Mouse (Mus musculus) midbrain, embryonic 13.5 days (tissue): ENCODE results near the gene Pgd. TPM values are rescaled to one million over a fixed set of nuclear protein-coding genes. Genes with fewer than 3 reads are reported as not detected.
"Not testable (repeated sequence)": the region's sequence is repeated elsewhere in the genome, so short reads cannot be mapped to it uniquely, and the experiment has no call there.

Experiments
- ATAC-seq: fragments of 200-750 bp; cut with Nextera tagmentation; 2 replicates; pipeline ENCODE4 v1.8.0; 2017; ENCODE audit warnings: mild to moderate bottlenecking, moderate TSS enrichment, moderate library complexity
- H3K27ac ChIP-seq: fragments of 300-500 bp; sonication (generic); 2 replicates; pipeline ENCODE4 v1.5.1; 2015; ENCODE audit warnings: inconsistent platforms, mild to moderate bottlenecking, moderate library complexity
- H3K27me3 ChIP-seq: fragments of 300-500 bp; sonication (generic); 2 replicates; pipeline ENCODE4 v1.6.1; 2015; ENCODE audit warnings: mild to moderate bottlenecking, inconsistent platforms
- H3K36me3 ChIP-seq: fragments of 300-500 bp; sonication (generic); 2 replicates; pipeline ENCODE4 v1.6.1; 2015; ENCODE audit warnings: mild to moderate bottlenecking, inconsistent platforms
- H3K4me1 ChIP-seq: fragments of 300-500 bp; sonication (generic); replicated peaks from 2 replicates; pipeline ENCODE4 v1.6.1; 2015; ENCODE audit warnings: inconsistent platforms
- H3K4me2 ChIP-seq: fragments of 300-500 bp; sonication (generic); replicated peaks from 2 replicates; pipeline ENCODE4 v1.6.1; 2015; ENCODE audit warnings: moderate library complexity, mild to moderate bottlenecking, inconsistent platforms
- H3K4me3 ChIP-seq: fragments of 300-500 bp; sonication (generic); replicated peaks from 2 replicates; pipeline ENCODE4 v1.5.1; 2015; ENCODE audit warnings: mild to moderate bottlenecking, inconsistent platforms
- H3K9ac ChIP-seq: fragments of 300-500 bp; sonication (generic); replicated peaks from 2 replicates; pipeline ENCODE4 v1.6.1; 2015; ENCODE audit warnings: mild to moderate bottlenecking, inconsistent platforms
- H3K9me3 ChIP-seq: fragments of 300-500 bp; sonication (generic); 2 replicates; pipeline ENCODE4 v1.6.1; 2016; ENCODE audit warnings: mild to moderate bottlenecking, inconsistent platforms
- WGBS: fragments of 180-500 bp; shearing (Covaris S2); methylation state at CpG from one replicate; pipeline ENCODE4 v1.1.7; 2015; 5-methylcytosine and 5-hydroxymethylcytosine counted together
- polyA plus RNA-seq: library from polyadenylated mRNA; unstranded; fragments of >200 nt; fragmentation: Nextera tagmentation; extraction: Ambion mirVana; gene quantifications from 2 replicates; pipeline ENCODE4 v1.2.1, GENCODE M21; 2015

Gene Pgd
- 116 and 118 TPM in 2 replicates for polyA plus RNA-seq

DNA sequence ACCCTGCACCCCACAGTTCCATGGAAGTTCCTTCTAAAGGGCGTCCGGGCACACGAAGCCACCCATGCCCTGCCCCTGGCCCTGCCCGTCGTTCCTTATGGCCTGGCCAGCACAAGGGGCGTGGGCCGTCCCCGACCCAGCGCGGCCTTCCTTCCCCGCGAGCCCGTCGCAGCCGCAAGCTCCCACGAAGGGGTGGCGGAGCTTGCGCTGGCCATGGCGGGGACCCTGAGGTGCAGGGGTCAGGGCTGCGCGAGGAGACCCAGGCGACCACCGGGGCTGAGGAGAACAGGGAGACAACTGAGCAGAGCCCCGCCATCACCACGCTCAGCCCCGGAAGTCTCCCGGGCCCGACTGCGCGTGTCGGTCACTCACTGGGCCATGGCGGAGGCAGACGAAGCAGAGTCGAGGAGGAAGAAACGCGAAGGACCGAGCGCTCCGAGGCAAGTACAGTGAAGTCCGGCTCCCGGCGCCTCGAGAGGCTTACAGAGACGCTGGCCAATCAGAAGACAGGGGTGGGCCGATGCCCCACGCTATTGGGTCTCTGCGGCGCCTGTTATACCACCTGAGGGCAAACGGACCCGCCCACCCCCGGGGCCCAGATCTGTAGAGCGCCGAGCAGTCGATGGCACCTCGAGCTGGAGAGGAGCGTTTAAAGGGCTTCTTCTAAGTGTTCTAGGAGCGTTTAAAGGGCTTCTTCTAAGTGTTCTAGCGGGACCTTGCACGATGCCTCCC, at the start of gene Pgd:
TSS of gene Pgd (minus strand) at position 557 of the 732 bp plus-strand sequence.
- H3K9ac ChIP-seq = peak within 1 kb of the TSS; percentile 94
- ATAC-seq = peak; percentile 100
- H3K27ac ChIP-seq = peak within 1 kb of the TSS; percentile 82
- WGBS = under 1% methylated on average over 59 of the region's 59 CpGs
- peak within 1 kb of the TSS; percentile 94 for H3K4me2 ChIP-seq
- peaks cover 21% of the 10 kb centered on the region for H3K4me1 ChIP-seq
- no peaks in the 10 kb centered on the region for H3K27me3 ChIP-seq
- no peaks in the 10 kb centered on the region for H3K9me3 ChIP-seq
- H3K4me3 ChIP-seq = peak within 1 kb of the TSS; percentile 97
- H3K36me3 ChIP-seq = peaks cover 21% of the 10 kb centered on the region

DNA sequence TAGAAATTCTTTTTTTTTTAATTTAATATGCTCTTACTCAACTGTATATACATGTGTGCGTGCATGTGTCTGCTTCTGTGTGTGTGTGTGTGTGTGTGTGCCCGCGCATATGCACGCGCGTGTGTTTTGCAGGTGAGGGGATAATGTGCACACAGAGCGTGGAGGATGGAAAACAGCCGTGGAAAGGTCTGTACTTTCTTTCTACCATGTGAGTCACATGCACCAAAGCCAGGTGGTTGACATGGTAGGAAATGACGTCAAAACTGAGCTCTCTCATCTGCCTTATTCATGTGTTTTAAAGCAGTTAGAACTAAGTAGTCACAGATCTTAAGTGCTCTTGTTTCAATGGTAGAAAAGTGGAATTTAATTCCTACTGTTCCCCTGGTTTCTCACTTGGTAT, 49.4 kb upstream of the Pgd start:
- H3K4me3 ChIP-seq = no peak overlapping the region
- no peak overlapping the region for H3K9ac ChIP-seq
- peaks cover 17% of the 10 kb centered on the region for H3K4me1 ChIP-seq
- no peaks in the 10 kb centered on the region for H3K27me3 ChIP-seq
- no peaks in the 10 kb centered on the region for H3K9me3 ChIP-seq
- peaks cover 96% of the 10 kb centered on the region for H3K36me3 ChIP-seq
- WGBS = 93% methylated on average over 9 of the region's 9 CpGs
- no peak overlapping the region for H3K4me2 ChIP-seq
- ATAC-seq = no peak
- no peak overlapping the region for H3K27ac ChIP-seq

DNA sequence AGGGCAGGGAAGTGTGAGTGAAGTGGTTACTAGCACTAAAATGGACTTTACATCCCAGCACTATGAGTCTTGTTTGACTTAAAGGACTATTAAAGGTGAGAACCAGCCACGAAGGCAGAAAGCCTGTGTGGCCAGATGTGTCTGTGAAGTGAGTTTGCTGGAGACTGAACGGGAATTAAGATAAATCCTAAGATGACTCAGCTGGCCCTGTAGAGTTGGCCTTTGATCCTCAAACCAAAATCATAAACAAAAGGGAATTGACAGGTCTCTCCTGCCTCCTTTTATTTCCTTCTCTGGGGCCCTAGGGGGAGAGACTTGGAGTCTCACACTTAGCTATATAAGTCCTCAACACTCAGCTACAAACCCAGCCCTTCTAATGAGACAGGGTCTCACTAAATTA, 48.8 kb upstream of the Pgd start:
- Histone ChIP-seq H3K4me3 (no peak overlapping the region), H3K4me1 (peaks cover 12% of the 10 kb centered on the region), H3K4me2 (no peak overlapping the region), H3K27me3 (no peaks in the 10 kb centered on the region), H3K9ac (no peak overlapping the region), H3K36me3 (peaks cover 96% of the 10 kb centered on the region), H3K27ac (no peak overlapping the region), H3K9me3 (no peaks in the 10 kb centered on the region)
- ATAC-seq = no peak
- 49% methylated on average over 2 of the region's 2 CpGs for WGBS

DNA sequence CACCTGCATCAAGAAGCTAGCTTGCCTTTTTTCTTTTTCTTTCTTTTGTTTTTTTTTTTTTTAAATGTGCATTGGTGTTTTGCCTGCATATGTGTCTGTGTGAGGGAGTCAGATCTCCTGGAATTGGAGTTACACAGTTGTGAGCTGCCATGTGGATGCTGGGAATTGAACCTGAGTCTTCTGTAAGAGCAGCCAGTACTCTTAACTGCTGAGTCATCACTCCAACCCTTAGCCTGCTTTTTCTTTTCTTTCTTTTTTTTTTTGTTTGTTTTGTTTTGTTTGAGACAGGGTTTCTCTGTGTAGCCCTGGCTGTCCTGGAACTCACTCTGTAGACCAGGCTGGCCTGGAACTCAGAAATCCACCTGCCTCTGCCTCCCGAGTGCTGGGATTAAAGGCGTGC, 47.9 kb upstream of the Pgd start:
- H3K9ac ChIP-seq, H3K4me2 ChIP-seq, H3K4me1 ChIP-seq, H3K27ac ChIP-seq, H3K4me3 ChIP-seq, H3K9me3 ChIP-seq, ATAC-seq, H3K27me3 ChIP-seq: not testable (repeated sequence)
- H3K36me3 ChIP-seq = peaks cover 96% of the 10 kb centered on the region
- 96% methylated on average over 2 of the region's 2 CpGs for WGBS

DNA sequence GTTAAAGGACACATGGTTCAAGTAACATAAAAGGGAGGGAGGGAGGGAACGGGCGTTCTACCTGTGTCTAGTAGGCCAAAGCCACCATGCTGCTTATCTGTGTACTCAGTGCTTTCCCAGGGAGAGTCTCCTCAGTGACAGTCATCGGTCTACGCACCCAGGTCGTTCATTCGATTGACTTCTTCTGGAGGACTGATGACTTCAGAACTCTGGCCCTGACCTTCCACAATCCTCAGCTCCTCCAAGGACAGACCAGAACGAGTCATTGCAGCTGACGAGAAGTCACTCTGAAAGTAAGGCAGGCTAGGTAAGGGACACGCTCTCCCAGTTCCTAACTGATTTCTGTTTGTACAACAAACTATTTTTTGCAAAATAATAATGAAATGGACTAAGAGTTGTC, 46.9 kb upstream of the Pgd start:
- Histone ChIP-seq H3K4me3 (no peak overlapping the region), H3K27ac (no peak overlapping the region), H3K9me3 (no peaks in the 10 kb centered on the region), H3K4me2 (no peak overlapping the region), H3K36me3 (peaks cover 95% of the 10 kb centered on the region), H3K9ac (no peak overlapping the region), H3K27me3 (no peaks in the 10 kb centered on the region), H3K4me1 (no peaks in the 10 kb centered on the region)
- 97% methylated on average over 9 of the region's 9 CpGs for WGBS
- no peak for ATAC-seq

DNA sequence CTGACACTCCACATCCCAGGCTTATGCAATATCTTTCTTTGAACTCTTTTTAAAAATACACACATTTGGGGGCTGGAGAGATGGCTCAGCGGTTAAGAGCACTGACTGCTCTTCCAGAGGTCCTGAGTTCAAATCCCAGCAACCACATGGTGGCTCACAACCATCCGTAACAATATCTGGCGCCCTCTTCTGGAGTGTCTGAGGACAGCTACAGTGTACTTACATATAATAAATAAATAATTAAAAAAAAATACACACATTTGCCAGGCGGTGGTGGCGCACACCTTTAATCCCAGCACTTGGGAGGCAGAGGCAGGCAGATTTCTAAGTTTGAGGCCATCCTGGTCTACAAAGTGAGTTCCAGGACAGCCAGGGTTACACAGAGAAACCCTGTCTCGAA, 44.9 kb upstream of the Pgd start:
- not testable (repeated sequence) for H3K27ac ChIP-seq, H3K27me3 ChIP-seq, H3K9me3 ChIP-seq, H3K4me3 ChIP-seq, H3K4me2 ChIP-seq, H3K4me1 ChIP-seq, H3K9ac ChIP-seq, ATAC-seq
- WGBS = 94% methylated on average over 6 of the region's 6 CpGs
- H3K36me3 ChIP-seq = peaks cover 95% of the 10 kb centered on the region

DNA sequence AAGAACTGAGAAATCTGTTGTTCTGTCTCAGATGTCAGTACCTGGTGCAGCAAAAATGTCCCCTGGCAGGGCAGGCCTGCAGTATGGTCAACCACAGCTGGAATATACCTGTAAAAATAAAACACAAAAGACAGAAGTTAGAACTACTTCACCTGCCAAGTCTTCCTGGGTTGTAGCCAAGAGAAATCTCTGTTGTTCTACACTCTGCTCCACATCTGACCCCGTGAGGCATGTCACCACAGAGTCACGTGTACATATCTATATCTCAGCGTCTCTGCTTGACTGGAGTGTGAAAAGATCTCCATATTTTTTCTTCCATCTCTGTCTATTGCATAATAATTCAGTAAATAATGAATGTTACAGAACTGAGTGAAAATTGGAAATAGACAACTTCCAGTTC, 35.9 kb upstream of the Pgd start:
- Histone ChIP-seq H3K4me3 (no peak overlapping the region), H3K9me3 (no peaks in the 10 kb centered on the region), H3K4me1 (no peaks in the 10 kb centered on the region), H3K9ac (no peak overlapping the region), H3K27ac (no peak overlapping the region), H3K27me3 (no peaks in the 10 kb centered on the region), H3K4me2 (no peak overlapping the region), H3K36me3 (peaks cover 91% of the 10 kb centered on the region)
- 95% methylated on average over 3 of the region's 3 CpGs for WGBS
- ATAC-seq = no peak

DNA sequence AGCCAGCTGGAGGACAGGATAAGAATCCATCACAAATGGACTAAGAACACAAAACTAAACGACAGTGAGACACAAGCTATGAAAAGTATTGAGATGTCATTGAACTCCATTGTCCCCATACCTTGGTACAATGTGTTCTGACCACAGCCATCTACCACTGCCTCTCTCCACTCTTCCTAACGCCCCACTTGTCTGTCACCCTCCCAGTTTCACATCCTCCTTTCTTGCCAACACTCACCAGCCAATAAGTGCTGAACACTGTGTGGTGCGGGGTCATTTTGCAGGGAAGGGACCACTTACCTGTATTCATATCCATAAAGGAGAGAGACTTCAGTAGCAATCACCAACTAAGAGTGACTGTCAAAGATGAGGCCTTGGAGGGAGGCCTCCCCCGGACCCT, 34.5 kb upstream of the Pgd start:
- no peak overlapping the region for H3K9ac ChIP-seq
- no peak overlapping the region for H3K4me3 ChIP-seq
- H3K36me3 ChIP-seq = peaks cover 90% of the 10 kb centered on the region
- no peaks in the 10 kb centered on the region for H3K9me3 ChIP-seq
- no peaks in the 10 kb centered on the region for H3K27me3 ChIP-seq
- no peak overlapping the region for H3K27ac ChIP-seq
- ATAC-seq = no peak
- H3K4me1 ChIP-seq = no peaks in the 10 kb centered on the region
- 92% methylated on average over 4 of the region's 4 CpGs for WGBS
- H3K4me2 ChIP-seq = no peak overlapping the region

DNA sequence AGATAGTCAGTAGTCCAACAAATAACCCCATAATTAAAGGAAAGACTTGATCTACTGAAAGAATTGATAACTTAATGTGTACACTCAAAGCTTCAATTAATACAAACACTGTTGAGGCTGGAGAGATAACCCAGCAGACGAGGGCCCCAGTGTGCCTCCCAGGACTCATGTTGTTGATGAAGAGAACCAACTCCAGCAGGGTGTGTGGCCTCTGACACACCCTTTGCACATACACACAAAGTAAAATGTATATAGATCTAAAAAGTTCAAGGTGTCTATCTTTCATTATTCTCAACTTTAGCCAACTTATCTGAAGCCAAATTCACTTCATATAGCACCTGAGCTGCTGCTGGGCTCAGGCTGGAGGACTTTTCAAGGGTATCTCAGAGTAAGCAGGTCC, 30.6 kb upstream of the Pgd start:
- no peaks in the 10 kb centered on the region for H3K27me3 ChIP-seq
- WGBS = 82% methylated on average over 1 of the region's 1 CpGs
- no peak overlapping the region for H3K9ac ChIP-seq
- no peaks in the 10 kb centered on the region for H3K4me1 ChIP-seq
- H3K9me3 ChIP-seq = no peaks in the 10 kb centered on the region
- ATAC-seq = no peak
- H3K4me3 ChIP-seq = no peak overlapping the region
- no peak overlapping the region for H3K27ac ChIP-seq
- H3K4me2 ChIP-seq = no peak overlapping the region
- H3K36me3 ChIP-seq = peaks cover 88% of the 10 kb centered on the region

DNA sequence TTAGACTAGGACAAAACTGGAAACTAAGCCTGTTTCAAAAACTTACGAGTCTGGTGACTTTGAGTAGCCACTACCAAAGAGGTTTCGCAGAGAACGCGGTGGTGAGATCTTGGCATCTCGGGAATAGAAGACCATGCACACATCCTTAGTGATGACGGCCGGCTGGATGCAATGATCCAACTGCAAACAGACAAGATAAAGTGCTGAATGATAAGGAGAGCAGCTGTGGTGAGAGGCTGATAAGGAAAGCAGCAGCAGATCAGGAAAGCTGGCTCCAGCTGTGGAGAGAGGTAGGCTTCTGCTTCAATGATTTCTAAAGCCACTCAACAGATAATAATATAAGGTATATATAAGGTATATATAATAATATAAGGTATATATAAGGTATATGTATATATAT, 24.5 kb upstream of the Pgd start:
- no peak overlapping the region for H3K9ac ChIP-seq
- no peak for ATAC-seq
- WGBS = 97% methylated on average over 7 of the region's 7 CpGs
- no peaks in the 10 kb centered on the region for H3K4me1 ChIP-seq
- H3K36me3 ChIP-seq = peaks cover 89% of the 10 kb centered on the region
- no peak overlapping the region for H3K4me3 ChIP-seq
- H3K4me2 ChIP-seq = no peak overlapping the region
- H3K27ac ChIP-seq = no peak overlapping the region
- no peaks in the 10 kb centered on the region for H3K9me3 ChIP-seq
- H3K27me3 ChIP-seq = no peaks in the 10 kb centered on the region

DNA sequence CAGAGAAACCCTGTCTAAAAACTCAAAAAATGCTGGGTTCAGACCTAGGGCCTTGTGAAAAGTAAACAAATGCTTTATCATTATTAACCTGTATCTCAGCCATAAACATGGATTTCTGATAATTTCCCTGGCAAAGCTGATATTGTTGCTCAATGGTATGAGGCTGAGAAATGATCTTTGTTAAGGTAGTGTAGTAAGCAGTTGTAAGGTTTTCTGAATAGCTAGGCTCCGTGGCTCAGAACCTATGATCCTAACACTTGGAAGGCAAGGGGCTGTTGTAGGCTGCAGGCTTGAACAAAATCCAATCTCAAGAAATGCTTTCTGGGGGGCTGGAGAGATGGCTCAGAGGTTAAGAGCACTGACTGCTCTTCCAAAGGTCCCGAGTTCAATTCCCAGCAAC, 22.0 kb upstream of the Pgd start:
- no peak overlapping the region for H3K9ac ChIP-seq
- H3K9me3 ChIP-seq = no peaks in the 10 kb centered on the region
- WGBS = 95% methylated on average over 2 of the region's 2 CpGs
- no peaks in the 10 kb centered on the region for H3K27me3 ChIP-seq
- H3K4me2 ChIP-seq = no peak overlapping the region
- no peaks in the 10 kb centered on the region for H3K4me1 ChIP-seq
- H3K36me3 ChIP-seq = peaks cover 93% of the 10 kb centered on the region
- H3K4me3 ChIP-seq = no peak overlapping the region
- no peak for ATAC-seq
- no peak overlapping the region for H3K27ac ChIP-seq

DNA sequence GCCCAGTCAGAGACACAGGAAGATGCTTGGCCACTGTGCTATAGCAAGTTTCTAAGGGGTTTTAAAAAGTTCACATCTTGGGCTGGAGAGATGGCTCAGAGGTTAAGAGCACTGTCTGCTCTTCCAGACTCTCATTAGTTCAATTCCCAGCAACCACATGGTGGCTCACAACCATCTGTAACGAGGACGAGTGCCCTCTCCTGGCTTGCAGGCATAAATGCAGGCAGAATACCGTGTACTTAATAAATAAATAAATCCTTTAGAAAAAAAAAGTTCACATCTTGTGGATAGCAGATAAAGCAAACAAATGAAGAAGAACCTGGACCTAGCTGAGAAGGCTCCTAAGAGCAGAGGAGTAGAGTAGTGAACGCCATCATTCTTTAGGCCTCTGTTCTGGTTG, 16.2 kb upstream of the Pgd start:
- Histone ChIP-seq H3K9me3 (no peaks in the 10 kb centered on the region), H3K4me2 (no peak overlapping the region), H3K4me1 (no peaks in the 10 kb centered on the region), H3K27ac (no peak overlapping the region), H3K4me3 (no peak overlapping the region), H3K27me3 (no peaks in the 10 kb centered on the region), H3K9ac (no peak overlapping the region), H3K36me3 (peaks cover 98% of the 10 kb centered on the region)
- WGBS = 59% methylated on average over 4 of the region's 4 CpGs
- no peak for ATAC-seq

DNA sequence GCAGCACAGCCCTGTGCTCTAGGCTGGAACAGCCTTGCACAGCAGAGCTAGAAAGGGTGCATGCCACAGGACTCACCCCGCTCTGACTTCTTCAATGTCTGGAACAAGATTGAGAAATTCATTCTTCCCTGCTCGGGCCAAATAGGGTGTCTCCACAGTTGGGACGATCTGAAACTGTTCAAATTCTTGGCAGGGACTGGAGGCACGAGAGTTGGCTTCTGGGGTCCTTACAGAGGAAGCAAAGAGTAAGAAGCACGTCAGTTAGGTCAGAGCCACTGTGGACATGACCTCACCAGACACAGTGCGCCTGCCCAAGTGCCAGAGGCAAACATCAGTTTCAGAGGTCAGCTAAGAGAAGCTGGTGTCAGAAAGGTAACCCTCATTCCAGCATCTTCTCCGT, 15.6 kb upstream of the Pgd start:
- no peak overlapping the region for H3K4me3 ChIP-seq
- no peak for ATAC-seq
- no peak overlapping the region for H3K9ac ChIP-seq
- H3K27ac ChIP-seq = no peak overlapping the region
- no peaks in the 10 kb centered on the region for H3K27me3 ChIP-seq
- 93% methylated on average over 7 of the region's 7 CpGs for WGBS
- H3K9me3 ChIP-seq = no peaks in the 10 kb centered on the region
- H3K4me1 ChIP-seq = no peaks in the 10 kb centered on the region
- no peak overlapping the region for H3K4me2 ChIP-seq
- peaks cover 96% of the 10 kb centered on the region for H3K36me3 ChIP-seq
